In the genomic region with DNA sequence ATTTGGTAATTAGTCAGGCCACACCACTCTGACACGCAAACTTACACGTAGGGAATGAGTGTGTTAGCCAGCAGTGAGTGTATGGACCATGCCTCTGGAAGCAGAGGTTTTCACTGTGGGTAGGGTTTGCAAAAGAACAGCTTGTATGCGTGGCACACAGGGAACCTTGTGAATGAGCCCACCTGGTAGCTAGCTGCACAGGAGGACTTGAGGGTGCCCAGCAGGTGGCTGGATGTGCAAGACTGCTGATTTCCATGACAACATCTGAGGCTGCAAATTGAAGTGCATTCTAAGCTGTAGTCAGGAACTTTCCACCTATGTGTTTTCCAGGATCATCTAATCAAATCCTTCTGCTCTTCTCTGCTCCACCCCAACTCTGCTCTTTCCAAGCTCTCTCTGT, we compare ENCODE assay signal across 24 mouse cellular contexts. TPM values are rescaled to one million over a fixed set of nuclear protein-coding genes. Genes with fewer than 3 reads are reported as not detected.
"Had no signal": no experiment of that assay in that cellular context is flagged by ENCODE, and none has a peak within 500 bp of the region (broad histone marks: within the 10 kb centered on the region; RNA-seq: fewer than 3 reads in every experiment).

No protein-coding gene starts in this region.

- H3K36me3 ChIP-seq: midbrain, embryonic 13.5 days; midbrain, embryonic 15.5 days; neural tube, embryonic 12.5 days; stomach, embryonic 15.5 days had no signal

- H3K4me1 ChIP-seq: megakaryocyte, embryonic 14.5 days; neural tube, embryonic 12.5 days; stomach, embryonic 15.5 days had no signal

- H3K9me3 ChIP-seq: midbrain, embryonic 13.5 days; midbrain, embryonic 15.5 days; neural tube, embryonic 12.5 days; stomach, embryonic 15.5 days had no signal

- DNase-seq: lung, adult 18-20 months; lung, embryonic 14.5 days; lung, postnatal 10 days; right cerebral cortex, postnatal 14 days; thymus, adult 2 months; thymus, postnatal 25 days; thymus, postnatal 4 days had no signal

- H3K27ac ChIP-seq: macrophage; midbrain, embryonic 13.5 days; midbrain, embryonic 15.5 days; neural tube, embryonic 12.5 days; stomach, embryonic 15.5 days; stomach, postnatal 0 days had no signal

- H3K9ac ChIP-seq: lung, embryonic 14.5 days; midbrain, embryonic 13.5 days; midbrain, embryonic 15.5 days; neural tube, embryonic 12.5 days; stomach, embryonic 15.5 days had no signal

- ATAC-seq: midbrain, embryonic 13.5 days; midbrain, embryonic 15.5 days had no signal

- H3K4me3 ChIP-seq: megakaryocyte, embryonic 14.5 days; midbrain, embryonic 13.5 days; midbrain, embryonic 15.5 days; neural tube, embryonic 12.5 days; stomach, embryonic 15.5 days had no signal

RNA-seq across cellular contexts. Expression of a gene that starts 7.6 kb away (rescaled TPM):
- total RNA-seq: megakaryocyte progenitor cell, adult 5-6 weeks; midbrain, postnatal 0 days; monocyte, adult 5-6 weeks; neutrophil, adult 5-6 weeks had no signal
- polyA plus RNA-seq: lung, embryonic 14.5 days; lung, embryonic 16.5 days; macrophage; midbrain, embryonic 11.5 days; midbrain, embryonic 13.5 days; midbrain, embryonic 15.5 days; midbrain, postnatal 0 days; neural tube, embryonic 12.5 days; neural tube, embryonic 14.5 days; spleen, adult 2 months; stomach, embryonic 15.5 days; stomach, postnatal 0 days; testis, adult 2 months; thymus, adult 2 months; urinary bladder, adult 2 months had no signal

RNA-seq across cellular contexts. Expression of a gene that starts 19.0 kb away (rescaled TPM):
- total RNA-seq: megakaryocyte progenitor cell, adult 5-6 weeks; midbrain, postnatal 0 days; monocyte, adult 5-6 weeks; neutrophil, adult 5-6 weeks had no signal
- polyA plus RNA-seq: lung, embryonic 14.5 days; lung, embryonic 16.5 days; macrophage; midbrain, embryonic 11.5 days; midbrain, embryonic 13.5 days; midbrain, embryonic 15.5 days; midbrain, postnatal 0 days; neural tube, embryonic 12.5 days; neural tube, embryonic 14.5 days; spleen, adult 2 months; stomach, embryonic 15.5 days; stomach, postnatal 0 days; testis, adult 2 months; thymus, adult 2 months; urinary bladder, adult 2 months had no signal

RNA-seq across cellular contexts. Expression of a gene that starts 19.6 kb away (rescaled TPM):
- total RNA-seq: megakaryocyte progenitor cell, adult 5-6 weeks; midbrain, postnatal 0 days; monocyte, adult 5-6 weeks; neutrophil, adult 5-6 weeks had no signal
- polyA plus RNA-seq: lung, embryonic 14.5 days; lung, embryonic 16.5 days; macrophage; midbrain, embryonic 11.5 days; midbrain, embryonic 13.5 days; midbrain, embryonic 15.5 days; midbrain, postnatal 0 days; neural tube, embryonic 12.5 days; neural tube, embryonic 14.5 days; spleen, adult 2 months; stomach, embryonic 15.5 days; stomach, postnatal 0 days; testis, adult 2 months; thymus, adult 2 months; urinary bladder, adult 2 months had no signal

RNA-seq across cellular contexts. Expression of a gene that starts 36.3 kb away (rescaled TPM):
- total RNA-seq: megakaryocyte progenitor cell, adult 5-6 weeks; midbrain, postnatal 0 days; monocyte, adult 5-6 weeks; neutrophil, adult 5-6 weeks had no signal
- polyA plus RNA-seq: lung, embryonic 14.5 days; lung, embryonic 16.5 days; macrophage; midbrain, embryonic 11.5 days; midbrain, embryonic 13.5 days; midbrain, embryonic 15.5 days; midbrain, postnatal 0 days; neural tube, embryonic 12.5 days; neural tube, embryonic 14.5 days; spleen, adult 2 months; stomach, embryonic 15.5 days; stomach, postnatal 0 days; urinary bladder, adult 2 months had no signal

RNA-seq across cellular contexts. Expression of a gene that starts 42.8 kb away (rescaled TPM):
- total RNA-seq: megakaryocyte progenitor cell, adult 5-6 weeks; midbrain, postnatal 0 days; monocyte, adult 5-6 weeks; neutrophil, adult 5-6 weeks had no signal
- polyA plus RNA-seq: lung, embryonic 14.5 days; lung, embryonic 16.5 days; macrophage; midbrain, embryonic 11.5 days; midbrain, embryonic 13.5 days; midbrain, embryonic 15.5 days; midbrain, postnatal 0 days; neural tube, embryonic 12.5 days; neural tube, embryonic 14.5 days; spleen, adult 2 months; stomach, embryonic 15.5 days; stomach, postnatal 0 days; testis, adult 2 months; urinary bladder, adult 2 months had no signal
